Mouse (Mus musculus): ENCODE results near the gene Nr0b2.

DNA sequence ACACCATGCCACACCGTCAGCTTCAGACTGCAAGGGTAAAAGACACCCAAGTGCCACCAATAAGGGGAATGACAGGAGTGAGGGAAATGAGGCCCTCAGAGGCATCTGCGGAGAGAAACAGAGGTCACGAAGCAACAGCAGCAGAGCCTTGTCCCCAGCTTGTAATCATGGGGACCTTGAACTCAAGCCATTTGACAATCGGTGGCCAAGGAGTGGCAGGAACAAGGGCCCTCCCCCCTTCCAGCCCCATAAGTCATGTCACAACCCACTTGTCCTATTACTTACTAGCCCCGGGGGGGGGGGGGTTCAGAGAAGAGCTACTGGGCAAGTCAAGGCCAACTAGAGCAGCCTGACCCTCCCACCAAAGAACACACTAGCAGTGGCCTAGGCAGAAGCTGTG, 16.5 kb upstream of the Nr0b2 start:
- TF ChIP-seq CTCF (IDR thresholded peaks at IDR 0.05; ENCODE audit: extremely low read depth, insufficient read depth, insufficient read length, insufficient replicate concordance) = no peak
- TF ChIP-seq POLR2A (IDR thresholded peaks at IDR 0.05; ENCODE audit: low read depth, low read length) = no peak

All from spleen, adult 2 months (tissue).